Mouse (Mus musculus) lung, adult 2 months (tissue): Measurements from ENCODE around the gene Iqschfp.

Experiments used
- CTCF ChIP-seq: fragments of 200-500 bp; IDR thresholded peaks from 2 replicates; pipeline ENCODE4 v1.5.1; 2011; ENCODE audit warnings: mild to moderate bottlenecking, low read length, control low read depth; ENCODE audit not compliant: insufficient read depth
- POLR2A ChIP-seq: fragments of 200-500 bp; IDR thresholded peaks from 2 replicates; pipeline ENCODE4 v1.6.1; 2011; ENCODE audit warnings: low read depth, mild to moderate bottlenecking, control low read depth, low read length, borderline replicate concordance; ENCODE audit errors: extremely low read depth

DNA sequence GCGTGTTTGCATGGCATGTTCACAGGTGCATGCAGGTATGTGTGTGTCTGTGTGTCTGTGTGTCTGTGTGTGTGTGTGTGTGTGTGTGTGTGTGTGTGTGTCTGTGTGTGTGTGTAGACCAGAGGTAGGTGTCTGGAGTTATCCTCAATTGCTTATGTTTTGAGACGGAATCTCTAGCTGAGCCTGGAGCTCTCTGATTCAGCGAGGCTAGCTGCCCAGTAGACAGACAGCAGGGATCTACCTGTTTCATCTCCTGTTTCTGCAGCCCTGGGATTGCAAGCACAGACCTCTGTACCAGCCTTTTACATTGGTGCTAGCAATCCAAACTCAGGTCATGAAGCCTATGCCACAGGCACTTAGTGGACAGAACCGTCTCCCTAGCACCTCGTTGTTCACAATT is 536.0 kb downstream of the Iqschfp start:
- TF ChIP-seq POLR2A (no peak), CTCF (no peak)
